Mouse (Mus musculus) natural killer cell, adult 2 months (primary cell): Measurements from ENCODE around the gene Nlrp4b.
"Not testable (repeated sequence)": the region's sequence is repeated elsewhere in the genome, so short reads cannot be mapped to it uniquely, and the experiment has no call there.

Source experiments
- DNase-seq, 2 experiments: peaks; one replicate each; pipeline ENCODE4 v3.0.0; 2022; ENCODE audit warnings: low spot score in 2 of 2

Gene Nlrp4b

DNA sequence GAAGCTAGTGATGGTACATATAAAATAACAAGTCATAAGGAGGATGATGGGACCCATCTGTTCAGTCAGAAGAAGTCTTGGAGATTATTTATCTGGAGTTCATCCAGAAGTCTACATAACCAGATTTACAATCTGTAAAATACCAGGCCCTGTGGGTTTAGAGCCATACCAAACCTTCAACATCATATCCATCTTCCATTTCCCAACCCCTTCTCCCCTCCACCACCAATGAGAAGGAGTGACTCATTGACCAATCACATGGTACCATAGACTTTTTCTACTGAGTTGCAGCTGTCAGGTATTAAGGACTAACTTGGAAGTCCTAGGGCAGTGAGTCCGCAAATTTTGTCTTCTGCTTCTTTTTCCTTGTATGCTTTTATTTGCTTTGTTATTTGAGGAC lies at the start of gene Nlrp4b:
Gene Nlrp4b (plus strand): TSS at position 301 of the 400 bp plus-strand sequence.
- DNase-seq = no peak

- no peak for DNase-seq
Measured at GRCm38 (mm10) chr7:10754264-10754663, 66.7 kb downstream of the Nlrp4b start, which contains the start of gene Vmn1r71. Gene Vmn1r71, minus strand, starts transcription at chr7:10754364.

DNA sequence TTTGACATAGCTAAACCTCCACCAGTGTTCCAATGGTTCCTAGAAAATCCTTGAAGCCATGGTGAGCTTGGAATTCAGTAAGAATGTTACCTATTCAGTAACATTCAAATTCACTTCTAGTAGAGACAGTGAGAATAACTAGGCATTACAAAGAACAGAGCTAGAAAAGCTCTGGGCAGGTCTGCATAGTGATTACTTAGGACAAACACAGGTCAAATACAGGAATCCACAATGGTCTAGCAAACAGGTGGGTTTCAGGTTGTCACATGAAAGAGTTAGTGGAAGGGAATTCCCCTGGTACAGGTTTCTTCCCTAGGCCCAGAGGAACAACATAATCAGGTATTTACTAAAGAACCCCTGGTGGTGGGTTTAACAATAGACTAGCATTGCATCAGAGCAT lies 70.0 kb downstream of the Nlrp4b start:
- not testable (repeated sequence) for DNase-seq
